14 mouse cellular contexts compared by ENCODE assay signal in genomic region chr4:116402708-116403107, GRCm38 (mm10).
DNase-seq lines count a peak whose midpoint lies in the region; ATAC-seq and TF ChIP-seq lines count a peak whose summit lies in the region.
"Had no signal": no experiment of that assay in that cellular context is flagged by ENCODE, and none has a peak within 500 bp of the region (broad histone marks: within the 10 kb centered on the region; RNA-seq: fewer than 3 reads in every experiment).

No protein-coding gene starts in this region.

- H3K36me3 ChIP-seq in hindbrain, embryonic 13.5 days = no peaks in the 10 kb centered on the region
- H3K36me3 ChIP-seq in hindbrain, embryonic 11.5 days (ENCODE audit: control insufficient read depth, insufficient read depth, low read length) = no peaks in the 10 kb centered on the region
- H3K36me3 ChIP-seq in liver, embryonic 14.5 days (replicated peaks; ENCODE audit: control insufficient read depth, insufficient read depth, low read depth) = no peaks in the 10 kb centered on the region
- H3K36me3 ChIP-seq: kidney, embryonic 15.5 days had no signal

- H3K27ac ChIP-seq in hindbrain, embryonic 13.5 days = no peak overlapping the region
- H3K27ac ChIP-seq in hindbrain, embryonic 11.5 days (ENCODE audit: low read depth, low read length) = no peak overlapping the region
- H3K27ac ChIP-seq in liver, embryonic 14.5 days = peak overlapping the region; percentile 44
- H3K27ac ChIP-seq in layer of hippocampus, adult 2 months = no peak overlapping the region
- H3K27ac ChIP-seq: kidney, embryonic 15.5 days; stomach, postnatal 0 days had no signal

- no peaks in the 10 kb centered on the region for H3K27me3 ChIP-seq in hindbrain, embryonic 13.5 days
- H3K27me3 ChIP-seq in hindbrain, embryonic 11.5 days (ENCODE audit: control insufficient read depth, insufficient read depth, low read length) = no peaks in the 10 kb centered on the region
- H3K27me3 ChIP-seq in liver, embryonic 14.5 days (ENCODE audit: control insufficient read depth, insufficient read depth, low read length) = no peaks in the 10 kb centered on the region
- H3K27me3 ChIP-seq: kidney, embryonic 15.5 days had no signal

- TF ChIP-seq CTCF in liver, embryonic 14.5 days (IDR thresholded peaks at IDR 0.05; ENCODE audit: low read depth) = no peak
- TF ChIP-seq CTCF in layer of hippocampus, adult 2 months (conservative IDR thresholded peaks at IDR 0.05) = no peak

- H3K4me2 ChIP-seq in hindbrain, embryonic 13.5 days = peak overlapping the region; percentile 53
- no peak overlapping the region for H3K4me2 ChIP-seq in hindbrain, embryonic 11.5 days (replicated peaks; ENCODE audit: low read depth, low read length)
- H3K4me2 ChIP-seq in liver, embryonic 14.5 days (ENCODE audit: low read depth) = no peak overlapping the region; the same call in 1 of the 2 replicates
- H3K4me2 ChIP-seq: kidney, embryonic 15.5 days had no signal

- no peak overlapping the region for H3K9ac ChIP-seq in hindbrain, embryonic 13.5 days
- H3K9ac ChIP-seq in hindbrain, embryonic 11.5 days (ENCODE audit: low read depth, low read length) = no peak overlapping the region
- H3K9ac ChIP-seq in liver, embryonic 14.5 days (replicated peaks) = peak overlapping the region; percentile 31; the same call in 1 of the 2 replicates
- H3K9ac ChIP-seq: kidney, embryonic 15.5 days had no signal

- ATAC-seq in hindbrain, embryonic 13.5 days (ENCODE audit: low FRiP score) = no peak
- ATAC-seq in hindbrain, embryonic 11.5 days (ENCODE audit: low FRiP score) = no peak
- ATAC-seq in liver, embryonic 14.5 days (ENCODE audit: insufficient read depth) = peak; percentile 58; the same call in 1 of the 2 replicates
- ATAC-seq: lung, postnatal 0 days had no signal

- no peak for DNase-seq in hindbrain, embryonic 11.5 days (ENCODE audit: low spot score)
- DNase-seq in A20 (ENCODE audit: low read depth, low spot score) = peak; percentile 18
- DNase-seq in c-Kit-negative CD71-positive TER-119-positive erythroid progenitor cells, embryonic 14.5 days (ENCODE audit: low read depth, low spot score) = peak; percentile 53
- DNase-seq in liver, embryonic 14.5 days (ENCODE audit: low read depth in 3 of 3, low spot score in 3 of 3) = peak; percentile 39 to 54 (median 50)
- DNase-seq in cerebellum, postnatal 4 days (ENCODE audit: low spot score in 2 of 2) = no peak
- no peak for DNase-seq in layer of hippocampus, adult 2 months (ENCODE audit: low spot score in 2 of 2)
- no peak for DNase-seq in kidney, adult 8-10 months
- DNase-seq: adrenal gland, adult 2 months; heart, postnatal 36 days; left cerebral cortex, postnatal 4 days had no signal

- peaks cover 22% of the 10 kb centered on the region for H3K4me1 ChIP-seq in hindbrain, embryonic 13.5 days (replicated peaks)
- no peaks in the 10 kb centered on the region; the same call in 1 of the 2 replicates for H3K4me1 ChIP-seq in hindbrain, embryonic 11.5 days (replicated peaks; ENCODE audit: control insufficient read depth, insufficient read depth, low read length)
- H3K4me1 ChIP-seq in liver, embryonic 14.5 days (replicated peaks; ENCODE audit: control insufficient read depth in 2 of 2, insufficient read depth in 2 of 2, low read length in 1 of 2) = peaks cover 7% of the 10 kb centered on the region in 2 experiments

- no peaks in the 10 kb centered on the region for H3K9me3 ChIP-seq in hindbrain, embryonic 13.5 days
- H3K9me3 ChIP-seq in hindbrain, embryonic 11.5 days (ENCODE audit: control insufficient read depth, low read length) = no peaks in the 10 kb centered on the region
- no peaks in the 10 kb centered on the region for H3K9me3 ChIP-seq in liver, embryonic 14.5 days (ENCODE audit: control insufficient read depth, low read length)
- H3K9me3 ChIP-seq: kidney, embryonic 15.5 days had no signal

- no peak overlapping the region for H3K4me3 ChIP-seq in hindbrain, embryonic 13.5 days
- no peak overlapping the region for H3K4me3 ChIP-seq in hindbrain, embryonic 11.5 days (ENCODE audit: low read depth, low read length)
- H3K4me3 ChIP-seq in liver, embryonic 14.5 days (ENCODE audit: insufficient read depth in 1 of 2, low read depth in 2 of 2, low read length in 2 of 2) = no peak overlapping the region
- H3K4me3 ChIP-seq in layer of hippocampus, adult 2 months = no peak overlapping the region
- H3K4me3 ChIP-seq: kidney, embryonic 15.5 days had no signal

- no peak; the same call in 1 of the 2 replicates for TF ChIP-seq EP300 in liver, embryonic 14.5 days (IDR thresholded peaks at IDR 0.05; ENCODE audit: low read depth)

- 82% methylated on average over 1 of the region's 1 CpGs for WGBS in hindbrain, embryonic 13.5 days
- WGBS in hindbrain, embryonic 11.5 days = 97% methylated on average over 1 of the region's 1 CpGs
- 51% methylated on average over 1 of the region's 1 CpGs for WGBS in liver, embryonic 14.5 days (ENCODE audit: insufficient replicate concordance)

Comparison
In these comparisons a context has a peak if more than half of its experiments do, and no peak if none do; other contexts are left out.
1. DNase-seq: peak in A20 (single experiment), c-Kit-negative CD71-positive TER-119-positive erythroid progenitor cells, embryonic 14.5 days (single experiment) and liver, embryonic 14.5 days (3 of 3); none in hindbrain, embryonic 11.5 days (single experiment), cerebellum, postnatal 4 days (0 of 2), layer of hippocampus, adult 2 months (0 of 2) and kidney, adult 8-10 months (0 of 2).